Mouse (Mus musculus): ENCODE results near the gene Psmb1. TPM values are rescaled to one million over a fixed set of nuclear protein-coding genes. Genes with fewer than 3 reads are reported as not detected.

Gene Psmb1
- total RNA-seq, 1 experiment from 2014 or later: 118 TPM

DNA sequence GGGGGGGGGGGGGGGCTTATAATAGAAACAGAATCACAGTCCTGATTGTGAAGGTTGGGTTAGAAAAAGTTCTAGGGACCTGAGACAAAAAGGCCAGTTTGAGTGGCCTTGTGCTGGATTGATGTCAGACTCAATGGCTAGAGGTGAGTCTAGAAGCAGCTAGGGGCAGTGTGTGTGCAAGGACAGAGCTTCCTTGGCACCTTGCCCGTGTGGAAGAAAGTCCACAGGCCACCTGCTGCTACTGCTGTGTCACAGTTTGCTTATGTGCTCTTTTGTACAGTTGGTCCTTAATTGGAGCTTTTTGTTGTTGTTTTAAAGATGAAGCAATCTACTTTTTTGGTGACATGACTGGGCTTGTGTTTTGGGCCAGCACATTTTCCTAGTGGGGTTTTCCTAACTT is 69.6 kb downstream of the Psmb1 start:
- ATAC-seq (replicated peaks in 1 of 2; ENCODE audit: insufficient read depth in 1 of 2, low FRiP score in 2 of 2, low TSS enrichment in 1 of 2, low read depth in 1 of 2, poor library complexity in 2 of 2, severe bottlenecking in 2 of 2): no peak

DNA sequence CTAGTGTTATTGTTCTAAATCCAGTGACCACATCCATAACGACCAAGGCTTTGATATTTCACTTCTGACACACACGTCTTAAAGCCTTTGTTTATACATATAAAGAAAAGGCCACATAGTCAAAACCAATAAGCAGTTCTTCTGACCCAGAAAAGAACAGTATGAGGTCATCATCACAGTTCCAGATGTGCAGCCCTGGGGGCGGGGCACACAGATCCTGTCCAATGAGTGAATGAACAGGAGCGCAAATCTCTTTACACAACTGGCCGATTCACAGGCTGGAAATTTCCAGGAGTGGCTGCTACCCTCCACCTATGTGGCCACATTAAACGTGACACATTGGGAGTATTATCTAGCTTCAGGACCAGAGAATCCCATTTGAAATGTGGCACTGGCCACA is 70.1 kb downstream of the Psmb1 start:
- ATAC-seq (replicated peaks in 1 of 2; ENCODE audit: insufficient read depth in 1 of 2, low FRiP score in 2 of 2, low TSS enrichment in 1 of 2, low read depth in 1 of 2, poor library complexity in 2 of 2, severe bottlenecking in 2 of 2): no peak

DNA sequence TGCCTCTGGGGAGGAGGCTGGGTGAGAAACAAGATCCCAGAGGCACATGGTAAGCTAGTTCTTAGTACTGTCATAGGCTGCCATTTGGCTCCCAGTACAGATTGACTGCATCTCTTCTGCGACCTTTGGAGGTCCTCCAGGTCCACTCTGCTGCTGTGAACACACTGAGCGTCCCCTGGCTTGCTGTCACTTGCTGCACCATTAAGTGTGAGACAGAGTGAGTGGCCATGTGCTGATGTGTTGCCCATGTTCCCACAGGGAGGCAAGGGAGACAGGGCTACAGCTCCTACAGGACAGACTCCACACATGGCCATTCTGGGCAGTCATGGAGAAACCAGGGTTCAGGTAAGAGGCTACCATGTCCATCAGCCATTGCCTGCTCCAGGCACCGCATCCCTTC is 73.6 kb downstream of the Psmb1 start:
- no peak for ATAC-seq (replicated peaks in 1 of 2; ENCODE audit: insufficient read depth in 1 of 2, low FRiP score in 2 of 2, low TSS enrichment in 1 of 2, low read depth in 1 of 2, poor library complexity in 2 of 2, severe bottlenecking in 2 of 2)

Other genes starting within 250 kb of the Psmb1 start
- 1.1 and 2.2 TPM in 2 replicates for gene Dll1, start 122.9 kb downstream of the Psmb1 start, total RNA-seq (2017)
- 20.7 and 25.1 TPM in 2 replicates for gene Fam120b, start 103.5 kb downstream of the Psmb1 start, total RNA-seq (2017)
- gene Tbp, start 137 bp upstream of the Psmb1 start, total RNA-seq (2017): 63.6 and 76.7 TPM in 2 replicates
- 89.3 and 109 TPM in 2 replicates for gene Pdcd2, start 27.6 kb upstream of the Psmb1 start, total RNA-seq (2017)
- 4.4 and 7.3 TPM in 2 replicates for gene Prdm9, start 64.6 kb upstream of the Psmb1 start, total RNA-seq (2017)
- gene Chd1, start 205.2 kb upstream of the Psmb1 start, total RNA-seq (2017): 79.7 and 81.8 TPM in 2 replicates